Mouse (Mus musculus): Measurements from ENCODE around the gene Dqx1.

DNA sequence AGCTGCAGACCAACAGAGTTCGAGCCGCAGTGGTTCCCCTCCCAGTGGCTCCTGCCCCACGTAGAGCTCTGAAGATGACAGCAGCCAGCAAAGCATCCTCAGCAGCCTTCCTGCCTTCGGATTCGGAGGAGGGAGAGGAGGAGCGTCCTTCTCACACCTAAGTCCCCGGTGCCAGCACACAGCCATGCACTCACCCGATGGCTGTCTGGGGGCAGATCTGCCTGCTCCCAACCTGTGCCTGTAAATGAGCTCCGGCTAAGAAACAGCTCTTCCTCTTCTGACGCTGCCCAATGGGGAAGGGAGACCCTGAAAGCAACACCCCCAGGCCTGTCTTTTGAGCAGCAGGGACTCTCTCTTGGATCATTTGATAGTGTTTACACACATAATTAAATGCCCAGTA is 27.9 kb upstream of the Dqx1 start:
- no peak for TF ChIP-seq CTCF (IDR thresholded peaks at IDR 0.05; ENCODE audit: extremely low read depth, insufficient read length, insufficient replicate concordance, low read depth, low read length)
- TF ChIP-seq POLR2A (IDR thresholded peaks at IDR 0.05; ENCODE audit: low read depth, low read length) = no peak

Measured in small intestine, adult 2 months (tissue).